Mouse (Mus musculus): Measurements from ENCODE around the gene Wfdc8.
"Not testable (repeated sequence)": the region's sequence is repeated elsewhere in the genome, so short reads cannot be mapped to it uniquely, and the experiment has no call there.

Wfdc8 gene

GRCm38 (mm10) chr2:164613471-164613870, at the start of gene Wfdc8, which contains the start of gene Wfdc6b:
Wfdc8 (minus strand) TSS chr2:164613626.
Wfdc6b (plus strand) TSS chr2:164613522.
- not testable (repeated sequence) for DNase-seq

GRCm38 (mm10) chr2:164656483-164656882, 43.1 kb upstream of the Wfdc8 start, which contains the start of gene Wfdc9:
Wfdc9 (minus strand) TSS chr2:164656583.
- no peak for DNase-seq

GRCm38 (mm10) chr2:164655858-164656257, 42.4 kb upstream of the Wfdc8 start, which contains the start of gene Wfdc10:
Wfdc10 (plus strand) TSS chr2:164656046.
- peak in 1 of 2 experiments; percentile 53 for DNase-seq

DNA sequence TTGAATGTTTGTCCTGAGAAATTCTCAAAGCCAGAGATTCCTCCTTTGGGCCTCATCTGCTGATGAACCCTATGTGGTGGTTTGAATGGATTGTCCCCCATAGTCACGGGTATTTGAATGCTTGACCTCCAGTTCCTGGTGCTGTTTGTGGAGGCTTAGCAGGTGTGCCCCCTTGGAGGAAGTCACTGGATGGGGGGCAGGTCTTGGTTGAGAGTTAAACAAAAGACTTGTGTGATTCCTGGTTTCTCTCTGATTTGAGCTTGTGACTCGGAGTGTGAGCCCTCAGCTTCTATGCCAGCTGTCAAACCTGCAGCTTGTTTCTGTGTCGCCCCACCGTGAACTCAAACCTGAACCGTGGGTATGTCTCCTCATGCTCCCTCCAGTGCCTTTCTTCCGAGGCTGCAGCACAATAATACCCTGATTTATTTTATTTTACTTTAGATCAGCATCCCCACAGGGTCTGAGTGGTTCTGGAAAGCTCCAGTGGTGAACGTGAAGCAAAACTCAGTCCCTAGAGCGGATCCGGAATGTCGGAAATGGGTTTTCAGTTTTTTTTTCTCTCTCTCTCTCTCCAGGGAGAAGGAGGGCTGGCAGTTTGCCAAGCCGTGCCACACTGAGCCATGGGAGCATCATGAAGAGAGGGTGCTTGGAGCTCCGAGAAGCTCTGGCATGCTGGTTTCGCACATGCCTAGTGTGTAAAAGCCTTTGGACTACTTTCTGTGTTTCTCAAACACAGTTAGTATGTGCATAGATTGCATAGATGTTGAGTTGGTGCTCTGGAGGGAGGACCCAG, 28.7 kb upstream of the Wfdc8 start:
- DNase-seq = no peak

DNA sequence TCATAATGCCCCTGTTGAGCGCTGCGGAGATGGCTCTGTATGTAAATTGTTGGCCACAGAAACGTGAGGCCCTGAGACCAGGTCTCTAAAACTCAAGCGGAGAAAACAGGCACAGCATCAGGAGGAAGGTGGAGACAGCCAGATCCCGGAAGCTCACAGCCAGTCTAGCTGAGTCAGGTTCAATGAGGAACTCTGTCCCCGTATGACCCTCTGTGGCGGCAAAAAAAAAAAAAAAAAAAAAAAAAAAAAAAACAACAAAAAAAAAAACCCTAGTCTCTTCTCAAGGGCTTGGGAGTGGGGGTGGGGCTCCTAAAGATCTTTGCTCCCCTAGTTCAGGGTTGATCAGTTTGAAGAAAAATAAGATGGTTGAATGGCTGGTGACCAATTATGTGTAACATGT, 27.7 kb upstream of the Wfdc8 start:
- DNase-seq = no peak

- no peak for DNase-seq
Observed at GRCm38 (mm10) chr2:164638696-164639095, 25.3 kb upstream of the Wfdc8 start, which contains the start of gene Wfdc16. Wfdc16 (minus strand) TSS chr2:164638796.

GRCm38 (mm10) chr2:164635266-164635665, 21.8 kb upstream of the Wfdc8 start:
- DNase-seq = no peak

DNA sequence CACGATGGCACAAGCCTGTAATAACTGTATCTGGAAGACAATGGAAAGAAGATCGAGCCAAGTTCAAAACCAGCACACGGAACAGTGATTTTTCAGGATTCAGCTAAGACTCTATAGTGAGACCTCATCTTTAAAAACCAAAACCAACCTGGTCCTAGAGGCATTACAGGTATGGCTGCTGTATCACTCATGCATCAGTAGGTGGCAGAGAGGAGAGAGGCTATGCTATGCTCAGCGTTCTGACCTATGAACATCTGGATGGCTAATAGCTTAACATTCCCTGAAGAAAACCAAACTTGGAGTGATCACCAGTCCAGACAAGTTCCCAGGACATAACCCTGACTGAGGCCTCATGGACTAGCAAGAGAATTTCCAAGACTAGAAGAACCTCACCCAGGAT, 8.3 kb upstream of the Wfdc8 start:
- DNase-seq = no peak

DNA sequence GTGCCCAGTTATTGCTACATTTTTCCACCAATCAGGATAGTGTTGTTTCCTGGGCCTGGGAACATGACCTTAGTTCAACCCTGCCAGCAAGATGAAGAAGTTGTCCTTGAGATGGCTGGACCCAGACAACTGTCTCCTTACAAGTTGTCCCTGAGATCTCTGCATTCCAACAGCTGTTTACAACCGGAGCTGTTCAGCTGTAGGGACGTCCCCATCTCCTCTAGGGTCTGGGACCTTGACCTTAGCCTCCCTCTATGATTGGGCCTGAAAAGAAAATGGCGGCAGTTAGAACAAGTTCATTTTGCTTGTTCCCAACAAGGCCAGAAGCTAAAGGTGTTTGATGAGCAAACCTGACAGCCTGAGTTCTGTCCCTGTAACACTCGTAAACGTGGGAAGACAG, 5.6 kb upstream of the Wfdc8 start:
- DNase-seq = no peak

DNA sequence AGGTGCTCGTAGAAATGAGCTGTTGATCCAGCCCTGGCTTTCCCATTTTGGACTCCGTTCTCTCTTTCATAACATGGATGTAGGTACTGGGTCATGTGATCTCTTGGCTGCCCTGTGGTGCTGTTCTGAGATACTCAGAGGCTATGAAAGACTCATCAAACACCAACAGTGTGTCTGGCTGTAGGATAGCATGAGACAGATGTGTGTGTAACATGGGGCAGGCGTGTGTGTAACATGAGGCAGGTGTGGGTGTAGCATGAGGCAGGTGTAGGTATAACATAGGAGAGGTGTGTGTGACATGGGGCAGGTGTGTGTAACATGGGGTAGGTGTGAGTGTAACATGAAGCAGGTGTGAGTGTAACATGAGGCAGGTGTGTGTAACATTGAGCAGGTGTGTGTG, 2.0 kb upstream of the Wfdc8 start:
- no peak for DNase-seq

DNA sequence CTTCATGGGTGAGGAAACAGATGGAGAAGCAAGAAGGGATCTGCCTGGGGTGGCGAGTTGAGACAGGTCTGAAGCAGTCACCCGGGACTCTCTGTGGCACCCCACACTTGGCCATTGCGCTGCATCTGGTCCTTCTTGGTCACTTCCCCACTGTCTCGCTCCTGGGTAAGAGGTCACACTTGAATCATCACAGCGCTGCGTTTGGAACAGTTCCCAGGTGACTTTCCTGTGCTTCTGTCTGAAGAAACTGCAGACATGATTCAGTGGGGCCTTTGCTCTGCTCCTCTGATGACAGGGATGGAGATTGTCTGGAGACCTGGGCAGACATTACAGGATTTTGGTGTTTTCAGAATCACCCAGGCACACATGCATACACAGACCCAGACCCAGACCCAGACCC, 4.6 kb downstream of the Wfdc8 start:
- DNase-seq = no peak

- no peak for DNase-seq
Observed at GRCm38 (mm10) chr2:164604411-164604810, 9.0 kb downstream of the Wfdc8 start.

DNA sequence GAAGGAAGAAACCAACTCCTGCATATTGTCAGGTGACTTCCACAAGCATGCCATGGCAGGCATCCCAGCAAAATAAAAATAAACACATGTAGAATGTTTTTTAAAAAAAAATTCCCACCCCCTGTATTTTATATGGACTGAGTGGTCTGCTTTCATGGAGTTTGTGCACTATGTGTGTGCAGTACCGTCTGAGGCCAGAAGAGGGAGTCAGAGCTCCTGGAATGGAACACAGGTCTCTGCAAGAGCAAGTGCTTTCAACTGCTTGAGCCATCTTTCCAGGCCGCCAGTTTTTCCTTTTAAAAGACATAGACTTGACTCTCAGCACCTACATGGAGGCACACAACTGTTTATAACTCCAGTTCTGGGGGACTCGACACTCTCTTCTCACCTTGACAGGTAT, 9.9 kb downstream of the Wfdc8 start:
- no peak for DNase-seq

DNA sequence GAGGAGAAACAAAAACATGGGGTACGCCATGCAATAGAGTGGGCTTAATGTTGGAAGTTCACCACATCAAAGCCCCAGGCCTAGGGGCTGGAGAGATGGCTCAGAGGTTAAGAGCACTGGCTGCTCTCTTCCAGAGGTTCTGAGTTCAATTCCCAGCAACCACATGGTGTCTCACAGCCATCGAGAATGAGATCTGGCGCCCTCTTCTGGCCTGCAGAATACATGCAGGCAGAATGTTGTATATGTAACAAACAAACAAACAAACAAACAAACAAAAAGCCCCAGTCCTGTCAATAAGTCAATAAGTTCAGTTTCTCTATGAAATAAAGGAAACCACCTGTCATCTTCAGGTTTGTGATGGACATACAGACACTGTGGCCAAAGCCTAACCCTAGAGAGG, 13.2 kb downstream of the Wfdc8 start:
- DNase-seq = no peak

- no peak for DNase-seq
Observed at GRCm38 (mm10) chr2:164593494-164593893, 19.9 kb downstream of the Wfdc8 start, which contains the start of gene Eppin. Eppin (minus strand) TSS chr2:164593594.

GRCm38 (mm10) chr2:164592014-164592413, 21.4 kb downstream of the Wfdc8 start:
- DNase-seq = no peak

DNA sequence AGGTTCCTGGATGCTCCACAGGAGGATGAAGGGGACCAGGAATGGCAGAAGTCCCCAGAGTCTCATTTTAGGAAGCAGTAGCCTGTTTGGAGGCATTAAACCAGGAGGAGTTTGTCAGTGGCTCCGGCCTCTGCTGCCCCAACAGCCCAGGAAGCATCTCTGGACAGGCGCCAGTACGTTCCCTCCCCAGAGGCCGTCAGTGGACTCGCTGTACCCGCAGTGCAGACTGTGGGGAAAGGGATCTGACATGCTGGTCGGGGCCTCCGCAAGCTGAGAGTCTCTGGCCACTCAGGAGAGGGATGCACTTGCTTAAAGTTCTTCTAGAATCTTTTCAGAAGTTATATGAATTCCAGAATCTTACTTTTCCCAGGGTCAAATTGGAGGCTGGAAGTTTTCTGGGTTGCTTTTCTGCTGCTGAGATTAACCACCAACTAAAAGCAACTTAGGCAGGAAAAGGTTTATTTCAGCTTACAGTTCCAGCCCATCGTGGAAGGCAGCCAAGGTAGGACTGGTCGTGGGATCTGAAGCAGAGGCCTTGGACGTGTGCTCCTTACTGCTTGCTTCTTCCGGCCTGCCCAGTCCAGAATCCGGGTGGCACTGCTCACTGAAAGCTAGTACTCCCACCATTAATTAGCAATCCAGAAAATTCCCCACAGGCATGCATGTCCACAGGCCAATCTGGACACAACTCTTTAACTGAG, 28.3 kb downstream of the Wfdc8 start, which contains the start of gene Wfdc6a:
TSS of gene Wfdc6a (minus strand) at position 423 of the 701 bp plus-strand sequence.
- DNase-seq = not testable (repeated sequence)

- not testable (repeated sequence) for DNase-seq
Observed at GRCm38 (mm10) chr2:164573359-164573758, 40.1 kb downstream of the Wfdc8 start, which contains the start of gene Spint3. Spint3 (minus strand) TSS chr2:164573459.

DNA sequence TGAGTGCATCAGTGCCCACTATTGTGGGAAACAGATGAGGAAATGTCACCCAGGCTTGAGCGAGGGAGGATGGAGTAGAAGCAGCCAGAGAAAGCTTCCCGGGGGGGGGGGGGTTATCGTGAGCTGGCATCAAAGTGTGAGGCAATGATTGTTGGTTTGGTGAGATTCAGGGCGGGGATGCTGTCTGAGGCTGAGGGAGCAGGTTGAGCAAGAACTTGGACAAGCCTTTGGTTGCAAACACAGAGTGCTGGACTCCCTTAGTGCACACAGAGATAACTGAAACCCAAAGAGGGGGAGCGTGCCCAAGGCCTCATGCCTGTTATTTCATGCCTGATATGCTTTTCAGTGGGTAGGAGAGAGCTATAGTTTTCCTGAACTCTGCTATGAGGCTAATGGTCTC, 46.0 kb downstream of the Wfdc8 start:
- no peak for DNase-seq

- no peak for DNase-seq
Observed at GRCm38 (mm10) chr2:164566997-164567396, 46.4 kb downstream of the Wfdc8 start.

DNA sequence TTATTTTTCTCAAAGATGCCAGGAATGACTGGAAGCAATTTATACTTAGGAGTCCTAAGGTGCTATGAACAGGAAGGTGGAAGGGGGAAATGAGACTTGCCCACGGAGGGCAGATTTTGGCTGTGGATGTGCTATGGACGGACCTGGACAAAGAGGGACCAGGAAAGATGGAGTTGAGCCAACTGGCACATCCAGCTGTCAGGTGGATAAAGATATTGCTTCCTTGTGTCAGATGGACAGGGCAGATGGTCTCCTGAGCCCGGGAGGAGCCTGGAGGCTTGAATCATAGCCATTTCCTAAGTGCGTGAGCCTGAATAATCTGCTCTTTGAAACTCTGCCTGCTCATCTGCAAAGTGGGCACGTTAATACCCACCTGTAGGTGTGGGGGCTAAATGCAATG, 49.1 kb downstream of the Wfdc8 start:
- no peak for DNase-seq

DNA sequence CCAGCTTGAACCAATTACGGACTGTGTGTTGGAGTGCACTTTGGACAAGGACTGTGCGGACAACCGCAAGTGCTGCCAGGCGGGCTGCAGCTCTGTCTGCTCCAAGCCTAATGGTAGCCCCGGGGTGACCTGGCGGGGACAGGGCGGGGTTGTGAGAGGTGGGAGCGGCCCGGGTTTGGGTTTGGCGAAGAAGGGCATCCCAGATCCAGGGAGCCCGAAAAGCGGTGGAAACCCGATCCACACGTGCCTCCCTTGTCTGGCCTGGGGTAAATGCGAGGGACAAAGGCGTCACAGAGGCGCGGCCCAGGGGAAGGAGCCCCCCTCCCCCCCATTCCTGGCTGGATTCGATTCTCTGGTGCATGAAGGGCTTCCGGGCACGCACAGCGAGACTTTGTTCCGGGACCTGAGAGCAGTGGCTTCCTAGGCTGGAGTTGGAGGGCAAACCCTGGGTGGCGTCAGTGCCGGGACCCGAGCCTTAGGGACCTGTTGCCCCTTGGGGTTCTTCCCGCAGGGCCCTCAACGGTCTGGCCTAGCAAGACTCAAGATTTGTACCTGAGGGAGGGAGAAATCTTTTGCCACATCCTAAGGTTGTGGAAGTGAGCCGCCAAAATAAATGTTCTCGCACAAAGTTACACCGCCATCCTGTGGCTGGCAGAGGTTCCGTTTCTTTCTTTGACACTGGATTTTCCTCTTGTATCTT, 49.9 kb downstream of the Wfdc8 start:
- DNase-seq = no peak

All from spleen, adult 18-20 months (tissue).